Mouse (Mus musculus) 416B (cell line): ENCODE results near the gene Acvr2b.
A peak's percentile ranks its signal among the peaks of the same experiment; 100 is the strongest.

Source experiments
- DNase-seq: peaks from one replicate; pipeline ENCODE4 v3.0.0; 2011; ENCODE audit warnings: low read depth

Acvr2b gene

GRCm38 (mm10) chr9:119473608-119474164, 71.8 kb downstream of the Acvr2b start:
- DNase-seq = peak; percentile 12

DNA sequence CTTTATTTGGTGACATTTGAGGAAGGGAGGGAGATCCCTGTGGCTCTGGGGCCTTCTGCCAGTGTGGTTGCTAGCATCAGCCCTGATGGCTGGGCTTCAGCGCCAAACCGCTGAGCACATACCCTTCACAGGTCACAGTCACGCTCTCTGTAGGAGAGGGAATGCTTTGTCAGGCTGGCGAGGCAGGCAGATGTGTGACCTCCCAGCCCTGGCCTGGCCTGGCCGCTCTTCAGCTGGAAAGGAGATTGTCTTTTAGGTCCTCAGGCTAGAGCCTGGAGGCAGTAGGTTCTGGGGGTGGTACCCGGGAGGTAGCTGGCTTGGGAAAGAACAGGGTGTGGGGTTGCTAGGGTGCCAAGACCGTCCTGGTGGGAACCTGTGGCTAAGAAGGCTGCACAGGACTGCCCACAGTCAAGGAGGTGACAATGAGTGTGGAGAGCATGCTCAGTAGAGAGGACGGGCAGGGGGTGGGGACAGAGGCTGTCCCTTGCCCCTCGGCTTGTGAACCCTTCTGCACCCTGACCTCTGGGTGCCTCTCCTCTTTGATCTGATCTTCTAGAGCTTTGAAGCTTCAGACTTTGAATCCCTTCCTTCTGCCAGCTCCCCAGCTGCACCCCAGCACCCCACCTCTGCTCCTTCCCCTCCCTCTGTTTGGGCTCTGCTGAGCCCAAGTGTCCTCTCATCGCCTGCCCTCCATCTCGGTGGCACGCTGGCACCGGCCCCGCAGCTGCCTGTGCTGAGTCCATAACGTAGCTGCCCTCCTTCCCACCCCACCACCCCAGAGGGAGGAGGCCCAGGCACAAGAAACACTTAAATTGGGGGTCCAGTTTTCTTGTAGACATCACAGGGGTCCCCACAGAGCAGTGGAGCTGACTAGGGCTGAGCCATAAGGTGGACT, 73.0 kb downstream of the Acvr2b start:
- no peak for DNase-seq

DNA sequence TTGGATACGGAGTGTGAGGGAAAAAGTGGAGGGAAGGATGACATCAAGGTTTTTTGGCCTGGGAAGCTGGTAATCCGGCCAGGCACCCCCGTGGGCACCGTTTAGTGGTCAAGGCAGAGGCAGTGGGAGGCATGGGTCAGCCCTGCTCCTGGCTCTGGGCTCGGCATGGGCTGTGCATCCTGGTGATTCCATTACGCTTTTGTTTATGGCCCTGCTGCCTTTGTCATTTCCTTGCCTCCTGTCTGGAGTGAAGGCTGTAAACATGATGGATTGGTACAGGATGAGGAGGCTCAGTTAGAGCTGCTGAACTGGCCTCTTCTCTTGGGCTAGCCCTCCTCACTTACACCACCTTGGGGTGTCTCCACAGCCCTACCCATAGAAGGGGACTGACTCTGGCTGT, 75.8 kb downstream of the Acvr2b start:
- DNase-seq = no peak

- DNase-seq = no peak
Measured at GRCm38 (mm10) chr9:119478345-119478744, 76.4 kb downstream of the Acvr2b start.

DNA sequence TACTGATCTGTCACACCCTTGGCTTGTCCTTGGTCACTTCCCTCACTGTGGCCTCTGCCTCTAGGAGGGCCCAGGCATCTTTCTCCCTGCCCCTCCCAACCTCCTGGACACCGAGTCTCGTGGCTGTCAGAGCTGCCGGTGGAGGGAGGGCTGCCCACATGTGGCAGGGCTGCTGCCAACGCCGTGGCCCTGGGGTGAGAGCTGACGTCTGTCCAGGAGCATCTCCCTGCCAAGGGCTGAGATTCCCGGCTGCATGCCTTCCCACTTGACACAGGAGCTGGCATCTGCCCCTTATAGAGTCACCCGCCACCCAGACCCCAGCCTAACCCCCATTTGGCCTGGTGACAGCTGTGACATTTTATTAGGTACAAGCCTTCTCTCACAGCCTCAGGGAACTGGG, 77.4 kb downstream of the Acvr2b start:
- no peak for DNase-seq

- DNase-seq = no peak
Measured at GRCm38 (mm10) chr9:119481612-119482011, 79.7 kb downstream of the Acvr2b start.

DNA sequence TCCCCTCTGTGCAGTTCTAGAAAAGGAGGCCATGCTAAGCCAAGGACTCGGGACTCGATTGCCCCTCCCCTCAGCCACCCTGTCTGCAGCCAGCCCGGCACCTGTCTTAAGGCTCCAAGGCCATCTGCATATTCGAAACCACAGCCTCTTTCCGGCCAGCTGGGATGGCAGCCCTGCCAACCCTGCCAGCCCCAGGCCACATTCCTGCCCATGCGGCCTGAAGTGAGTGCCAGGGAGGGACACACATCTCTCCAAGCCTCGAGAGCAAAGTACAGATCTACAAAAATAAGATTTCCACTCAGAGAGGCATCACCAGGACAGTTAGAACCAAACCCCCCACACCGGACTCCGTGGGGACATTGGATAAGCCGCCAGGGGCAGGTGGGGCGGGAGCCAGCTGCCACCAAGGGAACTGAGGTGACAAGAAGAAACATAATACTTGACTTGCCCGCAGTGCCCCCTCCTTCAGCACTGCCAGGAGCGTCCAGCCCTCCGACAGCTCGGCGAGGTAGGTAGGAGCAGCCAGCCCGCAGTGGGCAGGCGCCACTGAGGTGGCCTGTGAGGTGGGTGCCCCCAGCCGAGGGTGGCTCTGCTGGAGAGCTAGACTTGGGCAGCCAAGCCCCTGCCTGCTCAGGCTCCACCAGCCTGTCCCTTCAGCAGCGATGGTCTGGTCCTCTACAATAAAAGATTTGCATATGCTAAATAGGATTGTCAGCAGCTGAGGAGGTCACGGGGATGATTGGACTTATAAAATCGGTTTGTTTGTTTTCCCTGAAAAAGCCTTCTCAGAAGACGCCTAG, 81.8 kb downstream of the Acvr2b start:
- peak; percentile 54 for DNase-seq

DNA sequence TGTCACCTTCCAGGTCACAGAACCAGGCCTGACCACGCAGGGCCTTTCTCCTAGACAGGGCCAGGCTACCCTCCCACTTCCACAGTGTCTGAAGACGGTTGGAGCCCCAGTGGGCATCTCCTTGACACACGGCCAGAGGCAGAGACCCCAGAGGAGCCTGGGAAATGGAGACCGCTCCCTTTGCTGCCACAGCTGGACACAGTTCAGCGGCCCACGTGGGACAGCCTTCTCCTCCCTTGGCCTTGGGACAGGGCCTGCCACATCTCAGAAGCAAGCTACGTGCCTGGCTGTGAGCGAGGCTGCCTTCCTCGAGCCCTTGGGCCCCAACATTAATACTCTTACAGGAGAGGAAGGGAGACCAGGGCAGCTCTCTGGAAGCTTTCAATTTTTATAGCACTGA, 82.5 kb downstream of the Acvr2b start:
- DNase-seq = no peak
